Mouse (Mus musculus): ENCODE results near the gene Acox1.

DNA sequence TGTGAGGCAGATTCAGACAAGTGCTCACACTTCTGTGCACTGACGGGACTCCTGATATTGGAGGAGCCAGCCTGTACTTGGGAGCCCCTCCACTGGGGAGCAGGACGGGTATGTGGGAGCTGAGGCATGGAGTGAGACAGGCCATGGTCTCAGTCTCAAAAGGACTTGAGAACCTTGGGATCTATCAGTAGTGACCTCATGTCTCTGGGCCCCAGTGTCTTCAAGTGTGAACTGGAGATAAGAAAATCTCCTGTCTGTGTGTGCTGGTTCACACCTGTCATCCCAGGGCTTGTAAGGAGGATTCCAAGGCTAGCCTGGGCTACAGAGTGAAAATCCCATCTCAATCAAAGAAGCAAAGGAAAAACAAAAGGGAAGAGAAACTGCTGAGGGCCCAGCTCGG lies 55.4 kb downstream of the Acox1 start:
- TF ChIP-seq POLR2A (IDR thresholded peaks at IDR 0.05; ENCODE audit: insufficient read depth, low read length) = no peak
- TF ChIP-seq CTCF (IDR thresholded peaks at IDR 0.05; ENCODE audit: low read depth, low read length) = no peak
- no peak for TF ChIP-seq EP300 (IDR thresholded peaks at IDR 0.05; ENCODE audit: insufficient read depth, low read depth, low read length)

All from ES-Bruce4 (cell line).